Mouse (Mus musculus) kidney, adult 2 months (tissue): ENCODE measurements around the gene Tmod1.

Experiments used
- CTCF ChIP-seq: fragments of 200-500 bp; conservative IDR thresholded peaks from 2 replicates; pipeline ENCODE4 v1.5.1; 2011; ENCODE audit warnings: low read depth, mild to moderate bottlenecking, control low read depth, low read length, moderate library complexity, mixed read lengths; ENCODE audit not compliant: insufficient read depth, insufficient read length
- POLR2A ChIP-seq: fragments of 200-500 bp; IDR thresholded peaks from one replicate; pipeline ENCODE4 v1.6.1; 2011; ENCODE audit warnings: low read depth, low read length, control low read depth

DNA sequence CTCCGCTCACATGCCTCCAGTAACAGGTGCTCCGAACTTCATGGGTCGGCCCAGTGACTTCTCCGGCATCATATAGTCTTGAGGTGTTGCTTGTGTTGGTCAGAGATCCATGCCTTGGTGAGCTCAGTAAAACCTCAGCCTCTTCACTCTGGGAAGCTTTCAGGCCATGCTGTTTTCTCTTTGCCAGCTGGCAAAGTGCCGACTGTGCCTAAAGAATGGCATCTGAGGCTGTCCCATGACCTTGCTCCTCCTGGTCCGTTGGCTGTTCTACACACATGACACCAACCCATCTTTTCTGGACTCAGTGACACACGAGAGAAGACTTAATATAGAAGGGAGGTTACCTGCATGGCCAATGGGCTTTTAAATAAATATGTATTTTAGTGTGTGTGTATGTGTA lies 9.7 kb downstream of the Tmod1 start:
- TF ChIP-seq CTCF (no peak), POLR2A (no peak)
